Mouse (Mus musculus): ENCODE data around the gene Acyp2. TPM values are rescaled to one million over a fixed set of nuclear protein-coding genes. Genes with fewer than 3 reads are reported as not detected.
"Not testable (repeated sequence)": the region's sequence is repeated elsewhere in the genome, so short reads cannot be mapped to it uniquely, and the experiment has no call there.

Acyp2 gene
- polyA plus RNA-seq, 1 experiment: 35.6 TPM

- TF ChIP-seq CTCF (IDR thresholded peaks at IDR 0.05; ENCODE audit: extremely low read depth, insufficient read depth, low read length) (no peak), POLR2A (IDR thresholded peaks at IDR 0.05; ENCODE audit: extremely low read depth, insufficient read depth, low read length) (no peak)
- H3K27ac ChIP-seq (ENCODE audit: insufficient read depth, low read length): no peak overlapping the region
- H3K4me3 ChIP-seq (ENCODE audit: insufficient read depth, low read length): no peak overlapping the region
- no peaks in the 10 kb centered on the region; the same call in 1 of the 2 replicates for H3K4me1 ChIP-seq (ENCODE audit: control insufficient read depth, insufficient read depth, low read length)
These were observed 18.9 kb downstream of the Acyp2 start for GRCm38 (mm10) chr11:30630514-30630913.

GRCm38 (mm10) chr11:30623218-30623617, 26.2 kb downstream of the Acyp2 start:
- Histone ChIP-seq H3K4me3 (ENCODE audit: insufficient read depth, low read length) (no peak overlapping the region), H3K27ac (ENCODE audit: insufficient read depth, low read length) (no peak overlapping the region), H3K4me1 (ENCODE audit: control insufficient read depth, insufficient read depth, low read length) (no peaks in the 10 kb centered on the region)
- no peak for TF ChIP-seq CTCF (IDR thresholded peaks at IDR 0.05; ENCODE audit: extremely low read depth, insufficient read depth, low read length)
- TF ChIP-seq POLR2A (IDR thresholded peaks at IDR 0.05; ENCODE audit: extremely low read depth, insufficient read depth, low read length): no peak

- not testable (repeated sequence) for H3K27ac ChIP-seq (ENCODE audit: insufficient read depth, low read length); H3K4me1 ChIP-seq (ENCODE audit: control insufficient read depth, insufficient read depth, low read length); H3K4me3 ChIP-seq (ENCODE audit: insufficient read depth, low read length)
These were observed 27.7 kb downstream of the Acyp2 start for GRCm38 (mm10) chr11:30621386-30622363.

GRCm38 (mm10) chr11:30618235-30618634, 31.2 kb downstream of the Acyp2 start:
- TF ChIP-seq POLR2A (IDR thresholded peaks at IDR 0.05; ENCODE audit: extremely low read depth, insufficient read depth, low read length): no peak
- no peak for TF ChIP-seq CTCF (IDR thresholded peaks at IDR 0.05; ENCODE audit: extremely low read depth, insufficient read depth, low read length)
- Histone ChIP-seq H3K4me1 (ENCODE audit: control insufficient read depth, insufficient read depth, low read length) (no peaks in the 10 kb centered on the region), H3K4me3 (ENCODE audit: insufficient read depth, low read length) (no peak overlapping the region), H3K27ac (ENCODE audit: insufficient read depth, low read length) (no peak overlapping the region)

GRCm38 (mm10) chr11:30617571-30618097, 31.8 kb downstream of the Acyp2 start:
- Histone ChIP-seq H3K27ac (ENCODE audit: insufficient read depth, low read length) (no peak overlapping the region), H3K4me3 (ENCODE audit: insufficient read depth, low read length) (no peak overlapping the region), H3K4me1 (ENCODE audit: control insufficient read depth, insufficient read depth, low read length) (no peaks in the 10 kb centered on the region)
- TF ChIP-seq POLR2A (IDR thresholded peaks at IDR 0.05; ENCODE audit: extremely low read depth, insufficient read depth, low read length): no peak
- no peak for TF ChIP-seq CTCF (IDR thresholded peaks at IDR 0.05; ENCODE audit: extremely low read depth, insufficient read depth, low read length)

GRCm38 (mm10) chr11:30615977-30616376, 33.4 kb downstream of the Acyp2 start:
- H3K4me1 ChIP-seq (ENCODE audit: control insufficient read depth, insufficient read depth, low read length): no peaks in the 10 kb centered on the region
- no peak overlapping the region for H3K27ac ChIP-seq (ENCODE audit: insufficient read depth, low read length)
- TF ChIP-seq POLR2A (IDR thresholded peaks at IDR 0.05; ENCODE audit: extremely low read depth, insufficient read depth, low read length): no peak
- TF ChIP-seq CTCF (IDR thresholded peaks at IDR 0.05; ENCODE audit: extremely low read depth, insufficient read depth, low read length): no peak
- no peak overlapping the region for H3K4me3 ChIP-seq (ENCODE audit: insufficient read depth, low read length)

- no peaks in the 10 kb centered on the region for H3K4me1 ChIP-seq (ENCODE audit: control insufficient read depth, insufficient read depth, low read length)
- H3K4me3 ChIP-seq (ENCODE audit: insufficient read depth, low read length): no peak overlapping the region
- no peak overlapping the region for H3K27ac ChIP-seq (ENCODE audit: insufficient read depth, low read length)
- no peak for TF ChIP-seq CTCF (IDR thresholded peaks at IDR 0.05; ENCODE audit: extremely low read depth, insufficient read depth, low read length)
- no peak for TF ChIP-seq POLR2A (IDR thresholded peaks at IDR 0.05; ENCODE audit: extremely low read depth, insufficient read depth, low read length)
These were observed 35.4 kb downstream of the Acyp2 start for GRCm38 (mm10) chr11:30613916-30614546.

- TF ChIP-seq CTCF (IDR thresholded peaks at IDR 0.05; ENCODE audit: extremely low read depth, insufficient read depth, low read length) (no peak), POLR2A (IDR thresholded peaks at IDR 0.05; ENCODE audit: extremely low read depth, insufficient read depth, low read length) (no peak)
- H3K4me3 ChIP-seq (ENCODE audit: insufficient read depth, low read length): no peak overlapping the region
These were observed 36.7 kb downstream of the Acyp2 start for GRCm38 (mm10) chr11:30612699-30613098.

GRCm38 (mm10) chr11:30609247-30609646, 40.1 kb downstream of the Acyp2 start:
- Histone ChIP-seq H3K4me1 (ENCODE audit: control insufficient read depth, insufficient read depth, low read length) (no peaks in the 10 kb centered on the region), H3K4me3 (ENCODE audit: insufficient read depth, low read length) (no peak overlapping the region), H3K27ac (ENCODE audit: insufficient read depth, low read length) (no peak overlapping the region)
- TF ChIP-seq POLR2A (IDR thresholded peaks at IDR 0.05; ENCODE audit: extremely low read depth, insufficient read depth, low read length) (no peak), CTCF (IDR thresholded peaks at IDR 0.05; ENCODE audit: extremely low read depth, insufficient read depth, low read length) (no peak)

More at GRCm38 (mm10) chr11:30612699-30613098, 36.7 kb downstream of the Acyp2 start:
- no peak overlapping the region for H3K27ac ChIP-seq (ENCODE audit: insufficient read depth, low read length)
- H3K4me1 ChIP-seq (ENCODE audit: control insufficient read depth, insufficient read depth, low read length): no peaks in the 10 kb centered on the region

Measured in cortical plate, adult 2 months (tissue).